Mouse (Mus musculus): Measurements from ENCODE around the gene Gimap8. TPM values are rescaled to one million over a fixed set of nuclear protein-coding genes. Genes with fewer than 3 reads are reported as not detected.
"Not testable (repeated sequence)": the region's sequence is repeated elsewhere in the genome, so short reads cannot be mapped to it uniquely, and the experiment has no call there.

Gimap8 gene
- polyA plus RNA-seq, 1 experiment: 0.01 TPM

- Histone ChIP-seq H3K4me3 (no peak overlapping the region), H3K36me3 (ENCODE audit: control insufficient read depth, insufficient read depth) (no peaks in the 10 kb centered on the region), H3K4me2 (ENCODE audit: low read depth) (no peak overlapping the region), H3ac (ENCODE audit: control insufficient read depth, insufficient read length) (no peak overlapping the region), H3K27me3 (ENCODE audit: control insufficient read depth, insufficient read depth, insufficient read length) (no peaks in the 10 kb centered on the region), H3K79me2 (ENCODE audit: control insufficient read depth, insufficient read depth) (no peaks in the 10 kb centered on the region)
- TF ChIP-seq CEBPB (IDR thresholded peaks at IDR 0.05; ENCODE audit: insufficient read depth, poor library complexity, severe bottlenecking): no peak
- no peak for TF ChIP-seq USF1 (IDR thresholded peaks at IDR 0.05; ENCODE audit: low read depth)
- TF ChIP-seq REST (IDR thresholded peaks at IDR 0.05; ENCODE audit: insufficient read depth, insufficient read length): no peak
- TF ChIP-seq POLR2AphosphoS2 (IDR thresholded peaks at IDR 0.05; ENCODE audit: insufficient read length, low read depth): no peak
- no peak for TF ChIP-seq TCF3 (IDR thresholded peaks at IDR 0.05; ENCODE audit: insufficient read length, low read depth)
- TF ChIP-seq E2F4 (IDR thresholded peaks at IDR 0.05; ENCODE audit: insufficient read depth): no peak
- no peak for TF ChIP-seq MYOD1 (IDR thresholded peaks at IDR 0.05; ENCODE audit: control insufficient read depth in 1 of 3, insufficient read length in 2 of 3, low read depth in 2 of 3)
- TF ChIP-seq POLR2A (IDR thresholded peaks at IDR 0.05; ENCODE audit: insufficient read length, low read depth): no peak
- TF ChIP-seq SRF (IDR thresholded peaks at IDR 0.05; ENCODE audit: control insufficient read depth, insufficient read length, low read depth): no peak
- no peak for TF ChIP-seq TCF12 (IDR thresholded peaks at IDR 0.05; ENCODE audit: insufficient read depth, poor library complexity, severe bottlenecking)
- no peak for TF ChIP-seq MYOG (IDR thresholded peaks at IDR 0.05; ENCODE audit: control insufficient read depth in 1 of 3, insufficient read depth in 1 of 3, insufficient read length in 2 of 3, low read depth in 2 of 3)
- TF ChIP-seq MAX (IDR thresholded peaks at IDR 0.05; ENCODE audit: low read depth): no peak
Measured at GRCm38 (mm10) chr6:48620031-48620430, 27.0 kb upstream of the Gimap8 start.

GRCm38 (mm10) chr6:48622186-48622843 is 24.7 kb upstream of the Gimap8 start:
- not testable (repeated sequence) for H3K36me3 ChIP-seq (ENCODE audit: control insufficient read depth, insufficient read depth); H3K4me3 ChIP-seq; H3ac ChIP-seq (ENCODE audit: control insufficient read depth, insufficient read length)

DNA sequence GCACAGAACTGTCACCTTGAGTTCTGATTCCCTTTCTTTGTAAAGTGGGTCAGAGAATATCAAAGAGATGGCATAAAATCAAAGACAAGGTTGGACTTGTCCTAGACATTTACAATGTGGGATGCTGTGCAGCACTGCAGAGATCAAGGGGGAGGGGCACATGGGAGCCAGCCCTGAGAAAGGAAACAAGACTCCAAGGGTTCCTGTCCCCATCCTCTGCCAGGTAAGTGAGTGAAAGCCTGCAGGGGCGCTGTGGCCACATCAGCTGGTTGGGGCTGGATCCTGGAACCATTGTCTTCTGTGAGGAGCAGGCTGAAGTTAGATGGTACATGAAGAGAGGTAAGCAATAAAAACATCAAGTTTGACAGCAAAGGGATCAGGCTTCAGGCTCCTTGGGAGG is 23.6 kb upstream of the Gimap8 start:
- Histone ChIP-seq H3K4me3 (no peak overlapping the region), H3K36me3 (ENCODE audit: control insufficient read depth, insufficient read depth) (no peaks in the 10 kb centered on the region), H3ac (ENCODE audit: control insufficient read depth, insufficient read length) (no peak overlapping the region), H3K27me3 (ENCODE audit: control insufficient read depth, insufficient read depth, insufficient read length) (peaks cover 6% of the 10 kb centered on the region), H3K79me2 (ENCODE audit: control insufficient read depth, insufficient read depth) (no peaks in the 10 kb centered on the region), H3K4me2 (ENCODE audit: low read depth) (no peak overlapping the region)
- TF ChIP-seq POLR2A (IDR thresholded peaks at IDR 0.05; ENCODE audit: insufficient read length, low read depth) (no peak), MAX (IDR thresholded peaks at IDR 0.05; ENCODE audit: low read depth) (no peak), TCF12 (IDR thresholded peaks at IDR 0.05; ENCODE audit: insufficient read depth, poor library complexity, severe bottlenecking) (no peak), CEBPB (IDR thresholded peaks at IDR 0.05; ENCODE audit: insufficient read depth, poor library complexity, severe bottlenecking) (no peak), E2F4 (IDR thresholded peaks at IDR 0.05; ENCODE audit: insufficient read depth) (no peak), MYOD1 (IDR thresholded peaks at IDR 0.05; ENCODE audit: control insufficient read depth in 1 of 3, insufficient read length in 2 of 3, low read depth in 2 of 3) (no peak), REST (IDR thresholded peaks at IDR 0.05; ENCODE audit: insufficient read depth, insufficient read length) (no peak), TCF3 (IDR thresholded peaks at IDR 0.05; ENCODE audit: insufficient read length, low read depth) (no peak), MYOG (IDR thresholded peaks at IDR 0.05; ENCODE audit: control insufficient read depth in 1 of 3, insufficient read depth in 1 of 3, insufficient read length in 2 of 3, low read depth in 2 of 3) (no peak), POLR2AphosphoS2 (IDR thresholded peaks at IDR 0.05; ENCODE audit: insufficient read length, low read depth) (no peak), SRF (IDR thresholded peaks at IDR 0.05; ENCODE audit: control insufficient read depth, insufficient read length, low read depth) (no peak), USF1 (IDR thresholded peaks at IDR 0.05; ENCODE audit: low read depth) (no peak)

More at GRCm38 (mm10) chr6:48622186-48622843, 24.7 kb upstream of the Gimap8 start:
- H3K27me3 ChIP-seq (ENCODE audit: control insufficient read depth, insufficient read depth, insufficient read length); H3K79me2 ChIP-seq (ENCODE audit: control insufficient read depth, insufficient read depth); H3K4me2 ChIP-seq (ENCODE audit: low read depth): not testable (repeated sequence)

- H3ac ChIP-seq (ENCODE audit: control insufficient read depth, insufficient read length): no peak within 1 kb of the TSS
- H3K4me3 ChIP-seq: no peak within 1 kb of the TSS
- no peaks in the 10 kb centered on the region for H3K79me2 ChIP-seq (ENCODE audit: control insufficient read depth, insufficient read depth)
- H3K36me3 ChIP-seq (ENCODE audit: control insufficient read depth, insufficient read depth): no peaks in the 10 kb centered on the region
- TF ChIP-seq E2F4 (IDR thresholded peaks at IDR 0.05; ENCODE audit: insufficient read depth): no peak
- no peak for TF ChIP-seq MYOG (IDR thresholded peaks at IDR 0.05; ENCODE audit: control insufficient read depth in 1 of 3, insufficient read depth in 1 of 3, insufficient read length in 2 of 3, low read depth in 2 of 3)
- no peak for TF ChIP-seq POLR2A (IDR thresholded peaks at IDR 0.05; ENCODE audit: insufficient read length, low read depth)
- no peak for TF ChIP-seq USF1 (IDR thresholded peaks at IDR 0.05; ENCODE audit: low read depth)
- no peak for TF ChIP-seq CEBPB (IDR thresholded peaks at IDR 0.05; ENCODE audit: insufficient read depth, poor library complexity, severe bottlenecking)
- no peak for TF ChIP-seq MAX (IDR thresholded peaks at IDR 0.05; ENCODE audit: low read depth)
- TF ChIP-seq POLR2AphosphoS2 (IDR thresholded peaks at IDR 0.05; ENCODE audit: insufficient read length, low read depth): no peak
- no peak for TF ChIP-seq TCF12 (IDR thresholded peaks at IDR 0.05; ENCODE audit: insufficient read depth, poor library complexity, severe bottlenecking)
- no peak for TF ChIP-seq TCF3 (IDR thresholded peaks at IDR 0.05; ENCODE audit: insufficient read length, low read depth)
- no peak for TF ChIP-seq MYOD1 (IDR thresholded peaks at IDR 0.05; ENCODE audit: control insufficient read depth in 1 of 3, insufficient read length in 2 of 3, low read depth in 2 of 3)
- no peak for TF ChIP-seq REST (IDR thresholded peaks at IDR 0.05; ENCODE audit: insufficient read depth, insufficient read length)
- TF ChIP-seq SRF (IDR thresholded peaks at IDR 0.05; ENCODE audit: control insufficient read depth, insufficient read length, low read depth): no peak
- no peak within 1 kb of the TSS for H3K4me2 ChIP-seq (ENCODE audit: low read depth)
- H3K27me3 ChIP-seq (ENCODE audit: control insufficient read depth, insufficient read depth, insufficient read length): peaks cover 14% of the 10 kb centered on the region
Measured at GRCm38 (mm10) chr6:48626464-48626863, 20.6 kb upstream of the Gimap8 start, which contains the start of gene AI854703. TSS of gene AI854703 (plus strand) at chr6:48626764.

DNA sequence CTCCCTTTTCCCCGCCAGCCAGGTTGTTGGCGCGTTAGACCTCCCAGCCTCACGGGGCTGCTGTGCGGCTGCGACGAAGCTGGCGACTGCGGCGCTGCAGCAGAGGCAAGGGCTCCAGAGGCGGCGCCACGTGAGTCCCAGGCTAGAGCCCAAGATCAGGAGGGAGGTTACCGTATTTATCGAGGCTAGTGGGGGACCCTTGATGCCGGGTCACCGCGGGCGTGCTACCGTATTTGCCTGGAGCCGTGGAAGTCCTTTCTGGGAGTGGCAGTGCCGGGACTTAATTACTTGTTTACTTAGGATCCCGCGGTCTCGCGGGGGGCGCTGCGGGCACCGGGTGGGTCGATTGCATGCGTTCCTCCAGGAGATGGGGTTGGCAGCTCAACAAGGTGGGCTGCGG is 20.1 kb upstream of the Gimap8 start:
- TF ChIP-seq SRF (IDR thresholded peaks at IDR 0.05; ENCODE audit: control insufficient read depth, insufficient read length, low read depth) (no peak), TCF3 (IDR thresholded peaks at IDR 0.05; ENCODE audit: insufficient read length, low read depth) (no peak), POLR2AphosphoS2 (IDR thresholded peaks at IDR 0.05; ENCODE audit: insufficient read length, low read depth) (no peak), TCF12 (IDR thresholded peaks at IDR 0.05; ENCODE audit: insufficient read depth, poor library complexity, severe bottlenecking) (no peak), REST (IDR thresholded peaks at IDR 0.05; ENCODE audit: insufficient read depth, insufficient read length) (no peak), MAX (IDR thresholded peaks at IDR 0.05; ENCODE audit: low read depth) (no peak), USF1 (IDR thresholded peaks at IDR 0.05; ENCODE audit: low read depth) (no peak), E2F4 (IDR thresholded peaks at IDR 0.05; ENCODE audit: insufficient read depth) (no peak), POLR2A (IDR thresholded peaks at IDR 0.05; ENCODE audit: insufficient read length, low read depth) (no peak), MYOD1 (IDR thresholded peaks at IDR 0.05; ENCODE audit: control insufficient read depth in 1 of 3, insufficient read length in 2 of 3, low read depth in 2 of 3) (no peak), MYOG (IDR thresholded peaks at IDR 0.05; ENCODE audit: control insufficient read depth in 1 of 3, insufficient read depth in 1 of 3, insufficient read length in 2 of 3, low read depth in 2 of 3) (no peak), CEBPB (IDR thresholded peaks at IDR 0.05; ENCODE audit: insufficient read depth, poor library complexity, severe bottlenecking) (no peak)
- Histone ChIP-seq H3K79me2 (ENCODE audit: control insufficient read depth, insufficient read depth) (no peaks in the 10 kb centered on the region), H3K27me3 (ENCODE audit: control insufficient read depth, insufficient read depth, insufficient read length) (peaks cover 14% of the 10 kb centered on the region), H3K4me2 (ENCODE audit: low read depth) (no peak overlapping the region), H3K4me3 (no peak overlapping the region), H3K36me3 (ENCODE audit: control insufficient read depth, insufficient read depth) (no peaks in the 10 kb centered on the region), H3ac (ENCODE audit: control insufficient read depth, insufficient read length) (no peak overlapping the region)
